Mouse (Mus musculus): ENCODE data around the gene Grap.
"Not testable (repeated sequence)": the region's sequence is repeated elsewhere in the genome, so short reads cannot be mapped to it uniquely, and the experiment has no call there.

Gene Grap

GRCm38 (mm10) chr11:61639601-61640177 is 13.4 kb upstream of the Grap start:
- no peak for DNase-seq

GRCm38 (mm10) chr11:61640585-61640984 is 12.5 kb upstream of the Grap start:
- DNase-seq: not testable (repeated sequence)

GRCm38 (mm10) chr11:61642106-61642505 is 11.0 kb upstream of the Grap start:
- no peak for DNase-seq

- no peak for DNase-seq
These were observed 9.7 kb upstream of the Grap start for GRCm38 (mm10) chr11:61643184-61643961.

GRCm38 (mm10) chr11:61644576-61645326 is 8.3 kb upstream of the Grap start:
- DNase-seq: no peak

- DNase-seq: no peak
These were observed 7.7 kb upstream of the Grap start for GRCm38 (mm10) chr11:61645357-61645857.

GRCm38 (mm10) chr11:61646499-61647039 is 6.5 kb upstream of the Grap start:
- DNase-seq: no peak

GRCm38 (mm10) chr11:61647110-61647910 is 5.8 kb upstream of the Grap start:
- no peak for DNase-seq

GRCm38 (mm10) chr11:61647956-61648748 is 4.9 kb upstream of the Grap start:
- no peak for DNase-seq

GRCm38 (mm10) chr11:61648749-61649115 is 4.3 kb upstream of the Grap start:
- DNase-seq: no peak

- DNase-seq: no peak
These were observed 3.9 kb upstream of the Grap start for GRCm38 (mm10) chr11:61649163-61649580.

- no peak for DNase-seq
These were observed 3.4 kb upstream of the Grap start for GRCm38 (mm10) chr11:61649626-61650025.

GRCm38 (mm10) chr11:61650470-61651265 is 2.4 kb upstream of the Grap start:
- DNase-seq: no peak

GRCm38 (mm10) chr11:61652216-61652615 is 849 bp upstream of the Grap start:
- no peak for DNase-seq

GRCm38 (mm10) chr11:61653568-61653967 is 503 bp downstream of the Grap start:
- no peak for DNase-seq

GRCm38 (mm10) chr11:61654786-61655311 is 1.8 kb downstream of the Grap start:
- no peak for DNase-seq

- no peak for DNase-seq
These were observed 2.6 kb downstream of the Grap start for GRCm38 (mm10) chr11:61655649-61656048.

GRCm38 (mm10) chr11:61656148-61656850 is 3.2 kb downstream of the Grap start:
- no peak for DNase-seq

GRCm38 (mm10) chr11:61657432-61657831 is 4.4 kb downstream of the Grap start:
- no peak for DNase-seq

GRCm38 (mm10) chr11:61658360-61658922 is 5.4 kb downstream of the Grap start:
- DNase-seq: no peak

All from cerebellum, adult 9-10 months (tissue).